Mouse (Mus musculus): Measurements from ENCODE around the gene Gpc5. TPM values are rescaled to one million over a fixed set of nuclear protein-coding genes. Genes with fewer than 3 reads are reported as not detected.

The Gpc5 gene
- polyA plus RNA-seq, 1 experiment from 2014 or later = 1.2 TPM

- TF ChIP-seq CTCF (IDR thresholded peaks at IDR 0.05) = no peak
- H3K27me3 ChIP-seq = no peaks in the 10 kb centered on the region
- ChIA-PET CTCF (no interaction called here), POLR2A (no interaction called here)
- in situ Hi-C loops (cut with MboI; ENCODE audit: low pct_unique_long_range_greater_than_20kb) = no loop called here
- DNase-seq (ENCODE audit: low read depth, low spot score) (no peak), ATAC-seq (no peak)
Measured at GRCm38 (mm10) chr14:115551996-115552395, 460.0 kb downstream of the Gpc5 start.

GRCm38 (mm10) chr14:115580466-115581255 is 488.6 kb downstream of the Gpc5 start:
- TF ChIP-seq CTCF (IDR thresholded peaks at IDR 0.05) = no peak
- ATAC-seq (no peak), DNase-seq (ENCODE audit: low read depth, low spot score) (no peak)
- POLR2A ChIA-PET = no interaction called here
- CTCF ChIA-PET = no interaction called here
- in situ Hi-C loops (cut with MboI; ENCODE audit: low pct_unique_long_range_greater_than_20kb) = no loop called here
- no peaks in the 10 kb centered on the region for H3K27me3 ChIP-seq

- TF ChIP-seq CTCF (IDR thresholded peaks at IDR 0.05) = no peak
- no peak for ATAC-seq
- CTCF ChIA-PET = no interaction called here
- in situ Hi-C loops (cut with MboI; ENCODE audit: low pct_unique_long_range_greater_than_20kb) = no loop called here
- POLR2A ChIA-PET = interaction anchor here (0.7 kb wide), 1 partner anchor 16 kb away, joined by 7 read pairs; no protein-coding TSS in a partner anchor
- H3K27me3 ChIP-seq = no peaks in the 10 kb centered on the region
- no peak for DNase-seq (ENCODE audit: low read depth, low spot score)
Measured at GRCm38 (mm10) chr14:115581256-115581633, 489.2 kb downstream of the Gpc5 start.

- DNase-seq (ENCODE audit: low read depth, low spot score) (no peak), ATAC-seq (no peak)
- CTCF ChIA-PET = interaction anchor here (1.0 kb wide), 1 partner anchor 9 kb away, joined by 3 read pairs; no protein-coding TSS in a partner anchor
- H3K27me3 ChIP-seq = no peaks in the 10 kb centered on the region
- in situ Hi-C loops (cut with MboI; ENCODE audit: low pct_unique_long_range_greater_than_20kb) = no loop called here
- POLR2A ChIA-PET = no interaction called here
- peak; percentile 24 for TF ChIP-seq CTCF (IDR thresholded peaks at IDR 0.05)
Measured at GRCm38 (mm10) chr14:115600259-115601029, 508.4 kb downstream of the Gpc5 start.

GRCm38 (mm10) chr14:115614154-115614553 is 522.1 kb downstream of the Gpc5 start:
- POLR2A ChIA-PET = no interaction called here
- ATAC-seq = no peak
- CTCF ChIA-PET = no interaction called here
- TF ChIP-seq CTCF (IDR thresholded peaks at IDR 0.05) = no peak
- in situ Hi-C loops (cut with MboI; ENCODE audit: low pct_unique_long_range_greater_than_20kb) = no loop called here
- DNase-seq (ENCODE audit: low read depth, low spot score) = no peak
- no peaks in the 10 kb centered on the region for H3K27me3 ChIP-seq

- ChIA-PET POLR2A (no interaction called here), CTCF (no interaction called here)
- DNase-seq (ENCODE audit: low read depth, low spot score) (no peak), ATAC-seq (no peak)
- TF ChIP-seq CTCF (IDR thresholded peaks at IDR 0.05) = no peak
- no peaks in the 10 kb centered on the region for H3K27me3 ChIP-seq
- in situ Hi-C loops (cut with MboI; ENCODE audit: low pct_unique_long_range_greater_than_20kb) = no loop called here
Measured at GRCm38 (mm10) chr14:115616305-115616704, 524.3 kb downstream of the Gpc5 start.

GRCm38 (mm10) chr14:115616846-115617245 is 524.8 kb downstream of the Gpc5 start:
- ChIA-PET CTCF (no interaction called here), POLR2A (no interaction called here)
- in situ Hi-C loops (cut with MboI; ENCODE audit: low pct_unique_long_range_greater_than_20kb) = no loop called here
- DNase-seq (ENCODE audit: low read depth, low spot score) = no peak
- no peaks in the 10 kb centered on the region for H3K27me3 ChIP-seq
- no peak for ATAC-seq
- TF ChIP-seq CTCF (IDR thresholded peaks at IDR 0.05) = no peak

- CTCF ChIA-PET = no interaction called here
- in situ Hi-C loops (cut with MboI; ENCODE audit: low pct_unique_long_range_greater_than_20kb) = no loop called here
- ATAC-seq (no peak), DNase-seq (ENCODE audit: low read depth, low spot score) (no peak)
- no peaks in the 10 kb centered on the region for H3K27me3 ChIP-seq
- POLR2A ChIA-PET = no interaction called here
- no peak for TF ChIP-seq CTCF (IDR thresholded peaks at IDR 0.05)
Measured at GRCm38 (mm10) chr14:115620473-115620872, 528.5 kb downstream of the Gpc5 start.

GRCm38 (mm10) chr14:115631160-115631898 is 539.3 kb downstream of the Gpc5 start:
- H3K27me3 ChIP-seq = no peaks in the 10 kb centered on the region
- ATAC-seq (no peak), DNase-seq (ENCODE audit: low read depth, low spot score) (no peak)
- TF ChIP-seq CTCF (IDR thresholded peaks at IDR 0.05) = no peak
- ChIA-PET CTCF (no interaction called here), POLR2A (no interaction called here)
- in situ Hi-C loops (cut with MboI; ENCODE audit: low pct_unique_long_range_greater_than_20kb) = no loop called here

GRCm38 (mm10) chr14:115633311-115633710 is 541.3 kb downstream of the Gpc5 start:
- no peak for ATAC-seq
- in situ Hi-C loops (cut with MboI; ENCODE audit: low pct_unique_long_range_greater_than_20kb) = no loop called here
- TF ChIP-seq CTCF (IDR thresholded peaks at IDR 0.05) = no peak
- DNase-seq (ENCODE audit: low read depth, low spot score) = no peak
- H3K27me3 ChIP-seq = no peaks in the 10 kb centered on the region
- ChIA-PET CTCF (no interaction called here), POLR2A (no interaction called here)

GRCm38 (mm10) chr14:115679875-115680274 is 587.9 kb downstream of the Gpc5 start:
- ATAC-seq (no peak), DNase-seq (ENCODE audit: low read depth, low spot score) (no peak)
- no peak for TF ChIP-seq CTCF (IDR thresholded peaks at IDR 0.05)
- H3K27me3 ChIP-seq = peaks cover 3% of the 10 kb centered on the region
- in situ Hi-C loops (cut with MboI; ENCODE audit: low pct_unique_long_range_greater_than_20kb) = no loop called here
- CTCF ChIA-PET = no interaction called here
- POLR2A ChIA-PET = no interaction called here

Measured in Patski (cell line).